Mouse (Mus musculus): Measurements from ENCODE around the gene BC005537. TPM values are rescaled to one million over a fixed set of nuclear protein-coding genes. Genes with fewer than 3 reads are reported as not detected.

The BC005537 gene
- total RNA-seq, 2 experiments from 2014 or later: 162 to 176 TPM

GRCm38 (mm10) chr13:24844983-24845955 is 43.8 kb downstream of the BC005537 start, which contains the start of gene D130043K22Rik:
Gene D130043K22Rik (plus strand): TSS chr13:24845135.
- DNase-seq: peak; percentile 72 to 75

GRCm38 (mm10) chr13:24849318-24849717 is 47.9 kb downstream of the BC005537 start:
- DNase-seq: no peak

DNA sequence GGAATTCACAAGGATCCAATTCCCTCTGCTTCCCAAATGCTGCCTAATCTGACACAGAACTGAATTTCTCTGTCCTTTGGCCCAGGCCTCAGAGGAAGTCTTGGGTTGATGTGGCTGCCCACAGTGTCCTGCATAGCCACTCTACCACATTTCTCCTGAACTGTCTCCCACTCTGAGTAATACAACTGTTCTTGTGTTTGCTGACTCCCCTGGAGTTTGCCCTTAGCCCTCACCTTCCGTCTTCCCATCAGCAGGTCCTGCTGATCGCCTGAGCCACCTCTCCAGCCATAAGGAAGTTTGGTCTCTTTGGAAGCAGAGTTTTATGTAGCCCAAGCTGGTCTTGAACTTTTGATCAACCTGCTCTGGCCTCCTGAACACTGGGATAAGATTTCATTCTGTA is 50.5 kb downstream of the BC005537 start:
- DNase-seq: no peak

DNA sequence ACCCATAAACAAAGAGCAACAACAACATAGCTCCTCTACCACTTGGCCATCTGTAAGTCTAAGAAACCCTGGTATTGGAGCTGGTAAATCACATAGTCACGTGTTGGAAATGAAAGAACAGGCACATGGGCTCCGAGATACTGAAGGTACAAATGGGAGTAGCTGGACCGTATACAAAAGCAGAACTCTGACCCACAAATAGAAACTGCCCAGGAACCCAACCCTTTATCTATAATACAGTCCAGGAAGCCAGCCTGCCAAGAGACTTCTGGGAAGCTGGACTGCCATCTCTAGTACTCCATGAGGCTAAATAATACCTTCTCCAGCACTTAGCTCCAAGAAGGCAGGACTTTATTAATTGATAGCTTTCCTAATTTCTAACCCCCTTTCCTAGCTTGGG is 51.1 kb downstream of the BC005537 start:
- no peak for DNase-seq

- DNase-seq: no peak
Measured at GRCm38 (mm10) chr13:24859115-24859514, 57.7 kb downstream of the BC005537 start.

GRCm38 (mm10) chr13:24861084-24861483 is 59.6 kb downstream of the BC005537 start:
- DNase-seq: no peak

GRCm38 (mm10) chr13:24862021-24862420 is 60.6 kb downstream of the BC005537 start:
- DNase-seq: no peak

DNA sequence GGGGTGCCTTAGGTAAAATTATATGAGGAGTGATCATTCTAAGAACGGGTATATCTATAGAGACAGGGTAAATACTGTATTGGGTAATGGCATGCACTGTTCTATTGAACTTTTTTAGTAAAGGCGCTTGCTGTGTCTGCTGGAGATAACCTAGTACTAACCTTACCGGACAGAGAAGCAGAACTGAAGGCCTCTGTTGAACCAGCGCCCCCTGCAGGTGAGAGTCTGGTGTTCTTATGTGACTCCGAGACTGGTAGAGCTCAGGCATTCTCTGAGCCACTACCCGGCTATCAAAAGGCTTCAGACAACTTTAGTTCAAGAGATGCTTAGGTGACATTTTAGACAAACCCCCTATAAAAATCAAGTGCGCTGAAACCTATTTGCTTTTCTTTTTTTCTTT is 61.1 kb downstream of the BC005537 start:
- peak; percentile 23 to 26 for DNase-seq

Other genes with a start within 250 kb of the BC005537 start
- gene Ripor2, start 219.5 kb upstream of the BC005537 start, total RNA-seq (2021): 10 to 100 TPM; 75.7 to 81.1 TPM
- gene Armh2, start 60.4 kb upstream of the BC005537 start, total RNA-seq (2021): not detected
- 1 to 10 TPM; 1.9 to 2.9 TPM for gene Gmnn, start 39.7 kb upstream of the BC005537 start, total RNA-seq (2021)
- 100 to 1,000 TPM; 109 to 111 TPM for gene Acot13, start 29.9 kb downstream of the BC005537 start, total RNA-seq (2021)
- 10 to 100 TPM; 20.9 to 23.7 TPM for gene Tdp2, start 30.0 kb downstream of the BC005537 start, total RNA-seq (2021)
- 10 to 100 TPM; 26.8 to 28.0 TPM for gene D130043K22Rik, start 43.5 kb downstream of the BC005537 start, total RNA-seq (2021)
- gene Aldh5a1, start 136.0 kb downstream of the BC005537 start, total RNA-seq (2021): 10 to 100 TPM; 60.9 to 64.0 TPM
- 10 to 100 TPM; 15.5 to 17.3 TPM for gene Gpld1, start 141.5 kb downstream of the BC005537 start, total RNA-seq (2021)
- 10 to 100 TPM; 57.9 to 63.5 TPM for gene Mrs2, start 218.7 kb downstream of the BC005537 start, total RNA-seq (2021)